Mouse (Mus musculus) forebrain, embryonic 14.5 days (tissue): ENCODE data around the gene Sh3rf3. TPM values are rescaled to one million over a fixed set of nuclear protein-coding genes. Genes with fewer than 3 reads are reported as not detected.
A peak's percentile ranks its signal among the peaks of the same experiment; 100 is the strongest.

Experiments
- ATAC-seq: fragments of 200-750 bp; cut with Nextera tagmentation; 2 replicates; pipeline ENCODE4 v1.8.0; 2017; ENCODE audit warnings: mild to moderate bottlenecking, moderate library complexity
- DNase-seq: peaks from one replicate; pipeline ENCODE4 v3.0.0-alpha.2; 2015; ENCODE audit warnings: low spot score
- H3K27ac ChIP-seq: fragments of 300-500 bp; sonication (generic); 2 replicates; pipeline ENCODE4 v1.5.1; 2014; ENCODE audit warnings: low read depth, mild to moderate bottlenecking, control low read depth, low read length, moderate library complexity
- H3K27me3 ChIP-seq: fragments of 300-500 bp; sonication (generic); replicated peaks from 2 replicates; pipeline ENCODE4 v1.6.1; 2014; ENCODE audit warnings: low read length, control low read depth, mixed read lengths; ENCODE audit not compliant: control insufficient read depth, insufficient read depth
- H3K36me3 ChIP-seq: fragments of 300-500 bp; sonication (generic); 2 replicates; pipeline ENCODE4 v1.6.1; 2014; ENCODE audit warnings: low read length, control low read depth; ENCODE audit not compliant: control insufficient read depth, insufficient read depth
- H3K4me1 ChIP-seq: fragments of 300-500 bp; sonication (generic); 2 replicates; pipeline ENCODE4 v1.6.1; 2014; ENCODE audit warnings: antibody characterized with exemption, low read length, control low read depth; ENCODE audit not compliant: control insufficient read depth, insufficient read depth
- H3K4me2 ChIP-seq: fragments of 300-500 bp; sonication (generic); 2 replicates; pipeline ENCODE4 v1.6.1; 2014; ENCODE audit warnings: mild to moderate bottlenecking, control low read depth, low read length
- H3K4me3 ChIP-seq: fragments of 300-500 bp; sonication (generic); 2 replicates; pipeline ENCODE4 v1.5.1; 2014; ENCODE audit warnings: low read depth, low read length, control low read depth
- H3K9ac ChIP-seq: fragments of 300-500 bp; sonication (generic); 2 replicates; pipeline ENCODE4 v1.6.1; 2014; ENCODE audit warnings: mild to moderate bottlenecking, low read length, control low read depth, moderate library complexity
- H3K9me3 ChIP-seq: fragments of 300-500 bp; sonication (generic); replicated peaks from 2 replicates; pipeline ENCODE4 v1.6.1; 2016; ENCODE audit warnings: low read length, control low read depth, mixed read lengths; ENCODE audit not compliant: control insufficient read depth
- WGBS: fragments of 180-500 bp; shearing (Covaris S2); extraction: QIAGEN DNeasy Blood & Tissue Kit; methylation state at CpG from one replicate; pipeline ENCODE4 v1.1.7; 2014; 5-methylcytosine and 5-hydroxymethylcytosine counted together
- polyA plus RNA-seq: library from polyadenylated mRNA; unstranded; fragments of >200 nt; fragmentation: Nextera tagmentation; extraction: Ambion mirVana; gene quantifications from 2 replicates; pipeline ENCODE4 v1.2.1, GENCODE M21; 2014

The Sh3rf3 gene
- polyA plus RNA-seq: 5.8 and 10.3 TPM in 2 replicates

DNA sequence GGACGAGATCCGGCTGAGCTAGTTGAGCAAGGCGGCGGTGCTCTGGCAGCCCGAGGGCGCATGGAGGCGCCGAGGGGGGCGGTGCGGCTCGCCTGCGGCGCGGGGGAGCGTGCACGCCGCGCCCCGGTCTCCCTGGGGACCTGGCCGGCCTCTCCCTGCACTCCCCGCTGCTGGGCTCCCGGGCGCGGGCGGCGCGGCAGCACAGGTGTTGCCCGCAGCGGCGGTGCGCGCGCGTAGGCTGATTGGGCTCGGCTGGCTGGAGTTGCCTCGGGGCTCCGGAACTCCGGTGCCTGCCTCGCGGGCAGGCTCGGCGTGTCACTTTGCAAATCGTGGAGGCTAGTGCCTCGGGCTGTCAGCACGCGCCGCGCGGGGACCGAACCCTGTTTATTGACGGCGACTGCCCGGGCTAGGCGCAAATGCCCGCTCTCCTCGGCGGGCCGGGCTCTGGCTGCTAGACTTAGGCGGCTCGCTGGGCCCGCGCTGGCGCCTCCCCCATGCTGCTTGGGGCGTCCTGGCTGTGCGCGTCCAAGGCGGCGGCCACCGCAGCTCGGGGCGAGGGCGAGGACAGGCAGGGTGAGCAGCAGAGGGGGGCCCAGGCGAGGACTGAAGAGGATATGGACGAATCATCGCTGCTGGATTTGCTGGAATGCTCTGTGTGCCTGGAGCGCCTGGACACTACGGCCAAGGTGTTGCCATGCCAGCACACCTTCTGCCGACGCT lies at the start of gene Sh3rf3:
Gene Sh3rf3 (plus strand): TSS at position 279 of the 720 bp plus-strand sequence.
- Histone ChIP-seq H3K27ac (peak within 1 kb of the TSS; percentile 86), H3K9ac (peak within 1 kb of the TSS; percentile 77), H3K4me1 (peaks cover 12% of the 10 kb centered on the region; the same call in 1 of the 2 replicates), H3K4me2 (peak within 1 kb of the TSS; percentile 98), H3K36me3 (no peaks in the 10 kb centered on the region), H3K27me3 (no peaks in the 10 kb centered on the region; the same call in 1 of the 2 replicates), H3K4me3 (peak within 1 kb of the TSS; percentile 79), H3K9me3 (no peaks in the 10 kb centered on the region)
- ATAC-seq: peak; percentile 63
- peak; percentile 58 for DNase-seq
- under 1% methylated on average over 66 of the region's 79 CpGs for WGBS

DNA sequence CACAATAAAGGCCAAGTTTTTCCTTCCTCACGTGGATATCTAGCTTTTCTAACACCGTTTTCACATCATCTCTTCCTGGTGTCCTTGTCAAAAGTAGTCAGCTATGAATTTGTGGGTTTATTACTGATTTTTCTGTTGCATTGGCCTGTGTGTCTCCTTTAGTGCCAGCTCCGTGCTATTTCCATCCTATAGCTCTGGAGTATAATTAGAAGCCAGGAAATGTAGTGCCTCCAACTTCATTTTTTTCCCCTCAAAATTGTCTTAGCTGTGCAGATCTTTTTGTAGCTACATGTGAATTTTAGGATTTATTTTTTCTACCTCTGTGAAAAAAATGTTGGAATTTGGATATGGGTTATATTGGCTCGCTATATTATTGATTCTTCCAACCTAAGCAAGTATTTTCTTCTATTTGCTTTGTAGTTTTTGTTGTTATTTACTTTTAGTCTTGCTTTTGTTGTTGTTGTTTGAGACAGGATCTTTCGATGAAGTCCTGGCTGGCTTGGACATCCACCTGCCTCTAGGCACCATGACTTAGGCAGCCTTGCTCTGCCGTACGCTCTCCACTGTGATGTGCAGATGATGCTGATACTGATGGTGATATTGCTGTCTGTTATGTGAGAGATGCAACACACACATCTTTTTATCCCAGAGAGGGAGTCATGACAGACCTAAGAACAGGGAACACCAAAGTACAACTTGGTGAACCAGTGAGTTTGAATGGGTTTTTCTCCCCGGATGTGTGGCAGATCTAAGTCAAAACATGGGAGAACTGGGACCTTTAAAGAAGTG lies 24.5 kb upstream of the Sh3rf3 start:
- ATAC-seq (no peak), DNase-seq (no peak)
- no peak overlapping the region for H3K27ac ChIP-seq
- H3K4me3 ChIP-seq: no peak overlapping the region
- no peaks in the 10 kb centered on the region for H3K36me3 ChIP-seq
- H3K4me1 ChIP-seq: no peaks in the 10 kb centered on the region
- 93% methylated on average over 8 of the region's 8 CpGs for WGBS
- H3K9me3 ChIP-seq: no peaks in the 10 kb centered on the region
- no peaks in the 10 kb centered on the region for H3K27me3 ChIP-seq
- no peak overlapping the region for H3K4me2 ChIP-seq
- no peak overlapping the region for H3K9ac ChIP-seq

DNA sequence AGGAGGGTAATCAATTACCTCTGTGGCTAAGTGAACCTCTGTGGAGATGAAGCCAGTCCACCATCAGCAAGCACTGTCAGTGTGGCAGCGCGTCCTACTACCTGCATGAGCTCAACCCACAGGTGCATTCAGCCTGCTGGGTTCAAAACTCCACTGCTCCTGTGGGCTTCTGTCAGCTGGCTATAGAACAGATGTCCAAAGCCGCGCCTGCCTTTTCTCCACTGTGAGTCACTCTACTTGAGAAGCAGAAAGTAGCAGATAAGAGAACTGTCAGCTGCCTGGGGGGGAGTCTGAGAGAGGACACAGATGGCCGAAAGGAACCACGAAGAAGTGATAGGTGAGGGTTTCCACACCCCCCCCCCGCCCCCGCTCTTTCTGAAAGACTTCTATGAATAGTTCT lies 15.6 kb upstream of the Sh3rf3 start:
- Histone ChIP-seq H3K9ac (no peak overlapping the region), H3K36me3 (no peaks in the 10 kb centered on the region), H3K4me3 (no peak overlapping the region), H3K27ac (0 out of 2 replicates have a peak overlapping the region, but pooled peaks have one; percentile 33), H3K27me3 (no peaks in the 10 kb centered on the region), H3K4me1 (peaks cover 6% of the 10 kb centered on the region; the same call in 1 of the 2 replicates), H3K9me3 (no peaks in the 10 kb centered on the region), H3K4me2 (no peak overlapping the region)
- ATAC-seq: no peak
- WGBS: 94% methylated on average over 8 of the region's 8 CpGs
- no peak for DNase-seq

DNA sequence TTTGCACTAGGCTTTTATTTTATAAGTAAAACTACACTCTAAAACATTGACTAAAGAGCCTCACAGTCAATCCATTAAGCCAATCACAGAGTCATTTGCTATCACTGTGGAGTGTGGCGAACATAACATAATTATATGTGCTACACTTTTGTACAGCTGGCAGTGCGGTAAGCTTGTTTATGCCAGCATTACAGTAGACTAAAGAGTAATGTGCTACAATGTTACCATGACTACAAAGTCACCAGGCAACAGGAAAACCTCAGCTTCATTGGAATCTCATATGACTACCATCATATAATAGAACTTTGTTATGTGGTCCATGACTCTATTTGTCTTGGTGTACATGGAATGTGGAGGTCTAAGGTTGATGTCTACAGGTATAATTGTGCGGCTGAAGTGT lies 15.0 kb upstream of the Sh3rf3 start:
- no peak overlapping the region for H3K27ac ChIP-seq
- no peaks in the 10 kb centered on the region for H3K36me3 ChIP-seq
- H3K4me3 ChIP-seq: no peak overlapping the region
- peak; percentile 63 for DNase-seq
- WGBS: 84% methylated on average over 3 of the region's 3 CpGs
- H3K27me3 ChIP-seq: no peaks in the 10 kb centered on the region
- H3K4me2 ChIP-seq: no peak overlapping the region
- peak; percentile 43; the same call in 1 of the 2 replicates for ATAC-seq
- peaks cover 6% of the 10 kb centered on the region; the same call in 1 of the 2 replicates for H3K4me1 ChIP-seq
- no peak overlapping the region for H3K9ac ChIP-seq
- no peaks in the 10 kb centered on the region for H3K9me3 ChIP-seq

DNA sequence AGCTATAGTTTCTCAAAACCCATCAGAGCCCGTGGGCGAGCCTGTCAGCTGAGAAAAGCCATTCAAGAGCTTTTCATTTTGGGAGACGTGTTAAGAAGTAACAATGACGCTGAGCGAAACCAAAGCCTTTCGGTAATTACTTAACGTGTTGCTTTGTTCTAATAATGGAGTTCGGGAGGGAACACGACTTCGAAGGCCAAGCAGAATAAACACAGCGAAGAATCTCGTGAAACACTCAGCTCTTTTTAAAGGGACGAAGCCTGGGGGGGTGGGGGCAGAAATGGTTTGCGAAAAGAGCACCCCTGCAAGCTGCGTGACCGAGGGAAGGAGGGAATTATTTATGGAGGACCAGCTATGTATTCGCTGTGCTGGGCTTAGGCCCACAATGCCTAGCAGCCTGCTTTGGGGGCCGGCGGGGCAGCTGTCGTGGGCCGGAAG lies 12.1 kb upstream of the Sh3rf3 start:
- peak overlapping the region; percentile 38 for H3K9ac ChIP-seq
- peak; percentile 77 for ATAC-seq
- no peaks in the 10 kb centered on the region for H3K36me3 ChIP-seq
- H3K9me3 ChIP-seq: no peaks in the 10 kb centered on the region
- peak overlapping the region; percentile 40 for H3K4me2 ChIP-seq
- H3K27ac ChIP-seq: peak overlapping the region; percentile 45; the same call in 1 of the 2 replicates
- H3K27me3 ChIP-seq: no peaks in the 10 kb centered on the region
- peak; percentile 79 for DNase-seq
- 0 out of 2 replicates have a peak overlapping the region, but pooled peaks have one; percentile 1 for H3K4me3 ChIP-seq
- WGBS: 9% methylated on average over 21 of the region's 21 CpGs
- H3K4me1 ChIP-seq: peaks cover 6% of the 10 kb centered on the region; the same call in 1 of the 2 replicates

DNA sequence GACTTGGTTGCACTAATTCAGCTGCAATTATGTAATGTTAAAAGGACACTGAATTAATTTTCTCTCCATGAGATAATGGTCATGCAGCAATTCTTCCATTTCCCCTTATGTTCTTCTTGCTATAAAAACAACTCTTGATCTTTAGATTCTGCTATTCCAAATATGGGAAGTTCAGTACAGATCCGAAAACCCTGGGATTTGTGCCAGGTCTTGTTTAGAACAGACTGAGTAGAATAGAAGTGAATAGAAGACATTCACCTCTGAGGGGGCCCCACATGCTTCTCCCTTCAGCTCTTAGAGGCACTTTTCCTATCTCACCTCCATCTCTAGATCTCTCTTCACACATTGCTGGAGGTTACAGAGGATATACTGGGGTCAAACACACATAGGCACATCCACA lies 10.8 kb upstream of the Sh3rf3 start:
- Histone ChIP-seq H3K36me3 (no peaks in the 10 kb centered on the region), H3K4me2 (no peak overlapping the region), H3K9ac (no peak overlapping the region), H3K4me3 (no peak overlapping the region), H3K9me3 (no peaks in the 10 kb centered on the region), H3K27ac (no peak overlapping the region), H3K4me1 (peaks cover 6% of the 10 kb centered on the region; the same call in 1 of the 2 replicates), H3K27me3 (no peaks in the 10 kb centered on the region)
- peak; percentile 23 for DNase-seq
- WGBS: 34% methylated on average over 1 of the region's 1 CpGs
- no peak for ATAC-seq

DNA sequence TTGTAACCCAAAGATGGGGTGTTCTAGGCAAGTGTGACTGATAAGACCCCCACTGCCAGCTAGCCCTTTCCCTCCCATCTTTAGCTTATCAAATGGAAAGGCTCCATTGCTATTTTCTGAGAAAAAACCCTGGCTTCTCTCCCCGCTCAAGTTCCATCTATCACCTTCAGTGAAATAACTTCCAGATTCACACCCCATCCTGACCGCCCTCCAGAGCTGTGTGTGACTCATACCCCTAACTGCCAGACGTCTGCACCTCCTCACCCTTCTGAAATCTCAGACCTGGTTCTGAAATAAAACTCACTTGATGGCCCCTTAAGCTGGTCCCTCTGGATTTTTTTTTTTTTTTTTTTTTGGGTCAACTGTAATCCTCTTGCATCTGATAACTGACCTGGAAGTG lies 5.2 kb upstream of the Sh3rf3 start:
- Histone ChIP-seq H3K9me3 (no peaks in the 10 kb centered on the region), H3K4me3 (no peak overlapping the region), H3K9ac (no peak overlapping the region), H3K4me2 (no peak overlapping the region), H3K27ac (no peak overlapping the region), H3K4me1 (no peaks in the 10 kb centered on the region), H3K27me3 (no peaks in the 10 kb centered on the region), H3K36me3 (no peaks in the 10 kb centered on the region)
- 78% methylated on average over 3 of the region's 3 CpGs for WGBS
- DNase-seq (no peak), ATAC-seq (no peak)

DNA sequence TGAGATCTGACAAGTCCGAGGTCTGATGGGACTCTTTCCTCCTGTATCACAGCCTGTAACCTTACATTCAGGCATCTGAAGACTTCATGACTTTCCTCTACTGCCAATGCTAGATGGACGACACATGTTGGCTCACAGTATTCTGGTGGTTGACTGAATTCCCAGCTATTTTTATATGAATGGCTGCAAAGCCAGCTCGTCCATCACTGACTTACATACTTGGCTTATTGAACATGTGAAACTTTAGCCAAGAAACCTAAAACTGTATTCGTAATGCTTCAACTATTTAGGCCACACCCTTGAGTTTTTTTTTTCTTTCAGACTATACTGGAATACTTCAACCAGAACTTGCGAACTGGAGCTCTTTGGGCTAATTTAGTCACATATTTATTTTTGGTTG lies 3.0 kb upstream of the Sh3rf3 start:
- H3K4me2 ChIP-seq: no peak overlapping the region
- DNase-seq (no peak), ATAC-seq (no peak)
- no peak overlapping the region for H3K9ac ChIP-seq
- peaks cover 5% of the 10 kb centered on the region; the same call in 1 of the 2 replicates for H3K4me1 ChIP-seq
- no peaks in the 10 kb centered on the region for H3K9me3 ChIP-seq
- WGBS: 83% methylated on average over 5 of the region's 5 CpGs
- H3K4me3 ChIP-seq: no peak overlapping the region
- H3K27ac ChIP-seq: no peak overlapping the region
- H3K36me3 ChIP-seq: no peaks in the 10 kb centered on the region
- no peaks in the 10 kb centered on the region for H3K27me3 ChIP-seq
